Mouse (Mus musculus) G1E (cell line): ENCODE data around the gene Ptprm.

Experiments used
- CTCF ChIP-seq: IDR thresholded peaks from 2 replicates; pipeline ENCODE4 v1.5.1; 2012; ENCODE audit warnings: low read depth, low read length, inconsistent platforms, mixed read lengths
- GATA1 ChIP-seq: IDR thresholded peaks from 2 replicates; pipeline ENCODE4 v1.6.1; 2012; ENCODE audit warnings: borderline replicate concordance, low read length, inconsistent platforms, mixed read lengths
- GATA2 ChIP-seq: IDR thresholded peaks from 2 replicates; pipeline ENCODE4 v1.6.1; 2012; ENCODE audit warnings: low read depth, low read length, inconsistent platforms, borderline replicate concordance

DNA sequence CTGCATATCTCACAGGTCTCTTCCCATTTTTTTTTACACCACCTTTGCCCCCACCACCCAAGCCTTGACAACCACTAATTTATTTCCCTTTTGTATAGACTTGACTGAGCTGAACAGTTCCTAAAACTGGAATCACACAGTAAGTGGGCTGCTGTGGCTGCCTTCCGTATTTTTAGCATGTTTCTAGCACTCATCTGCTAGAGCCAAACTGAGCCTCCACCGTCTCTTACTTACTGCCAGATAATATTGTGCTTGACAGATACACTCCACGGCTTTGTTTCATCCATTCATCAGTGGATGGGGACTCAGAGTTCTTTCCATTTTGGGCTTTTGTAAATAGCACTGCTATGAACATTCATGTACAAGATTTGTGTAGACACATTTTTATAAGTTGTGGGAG, 381.3 kb downstream of the Ptprm start:
- no peak for TF ChIP-seq GATA2
- no peak for TF ChIP-seq CTCF
- TF ChIP-seq GATA1 = no peak
